Mouse (Mus musculus): ENCODE measurements around the gene Cmip.

DNA sequence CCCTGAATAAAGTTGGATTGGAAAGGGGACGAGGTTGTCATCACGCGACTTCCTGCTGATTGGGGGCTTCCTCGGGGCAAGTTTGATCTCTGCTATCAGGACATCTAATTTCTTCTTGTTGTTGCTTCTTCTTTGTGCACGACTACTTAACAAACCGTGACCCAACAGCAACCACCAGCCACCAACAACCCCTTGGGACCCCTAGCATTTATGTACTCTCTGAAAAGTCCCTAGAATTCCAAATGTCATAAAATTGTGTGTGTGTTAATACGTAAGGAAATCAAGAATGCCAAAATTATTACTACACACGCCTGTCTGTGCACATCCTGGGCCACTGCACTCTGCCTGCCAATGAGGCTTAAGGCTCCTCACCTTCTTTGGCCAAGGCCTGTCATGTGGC, 50.4 kb downstream of the Cmip start:
- TF ChIP-seq CTCF (IDR thresholded peaks at IDR 0.05; ENCODE audit: borderline replicate concordance, insufficient read depth, low read length) (no peak), POLR2A (IDR thresholded peaks at IDR 0.05; ENCODE audit: low read depth, low read length) (no peak)
